Mouse (Mus musculus): Measurements from ENCODE around the gene Nrl. TPM values are rescaled to one million over a fixed set of nuclear protein-coding genes. Genes with fewer than 3 reads are reported as not detected.

Nrl gene
- polyA plus RNA-seq (2015; fragmentation: Nextera tagmentation; extraction: Ambion mirVana) = not detected in 2 replicates

DNA sequence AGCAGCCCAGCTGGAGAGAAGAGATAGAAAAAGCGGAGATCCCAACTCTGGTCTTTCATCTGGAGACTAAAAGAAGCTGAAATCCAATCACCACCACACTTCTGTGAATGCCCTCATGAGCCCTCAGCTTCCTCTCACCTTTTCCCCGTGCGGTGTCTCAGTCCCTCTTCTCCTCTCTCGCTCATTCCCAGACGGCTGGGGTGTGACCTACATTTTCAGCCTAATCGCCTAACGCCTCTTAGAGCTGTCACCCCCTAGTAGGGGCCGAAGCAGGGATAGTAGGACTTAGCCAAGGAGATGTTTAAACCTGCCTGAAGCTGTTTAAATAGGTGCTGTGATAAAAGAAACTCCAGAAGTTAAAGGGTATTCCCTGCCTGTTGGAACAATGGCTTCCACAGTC is at the start of gene Nrl:
Gene Nrl (minus strand): TSS at position 197 of the 400 bp plus-strand sequence.
- Histone ChIP-seq H3K36me3 (ENCODE audit: control insufficient read depth, insufficient read depth, low read length) (no peaks in the 10 kb centered on the region), H3K9ac (ENCODE audit: low read depth, low read length) (no peak within 1 kb of the TSS), H3K9me3 (ENCODE audit: control insufficient read depth, low read length) (no peaks in the 10 kb centered on the region), H3K27ac (ENCODE audit: low read length) (no peak within 1 kb of the TSS), H3K4me2 (ENCODE audit: low read depth, low read length) (no peak within 1 kb of the TSS), H3K27me3 (replicated peaks; ENCODE audit: control insufficient read depth, insufficient read depth, low read length) (peaks cover 34% of the 10 kb centered on the region), H3K4me3 (ENCODE audit: low read length) (no peak within 1 kb of the TSS), H3K4me1 (ENCODE audit: control insufficient read depth, insufficient read depth, low read length) (peaks cover 4% of the 10 kb centered on the region; the same call in 1 of the 2 replicates)
- no peak for ATAC-seq
- WGBS = 25% methylated on average over 8 of the region's 8 CpGs

DNA sequence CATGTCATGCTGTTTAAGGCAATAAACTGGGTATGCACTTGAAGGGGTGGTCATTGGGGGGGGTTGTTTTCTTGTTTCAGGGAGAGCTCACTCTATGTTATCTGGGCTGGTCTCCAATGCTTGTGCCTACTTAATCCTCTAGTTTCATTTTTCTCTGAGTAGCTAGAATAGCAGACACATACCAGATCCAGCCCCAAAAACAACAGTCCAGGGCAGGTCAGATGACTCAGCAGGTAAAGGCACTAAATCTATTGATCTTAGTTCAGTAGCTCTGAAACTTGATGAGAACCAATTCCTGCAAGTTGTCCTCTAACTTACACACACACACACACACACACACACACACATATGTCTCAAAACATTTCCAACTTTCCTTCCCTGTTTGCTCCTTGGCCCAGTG is 47.0 kb upstream of the Nrl start:
- Histone ChIP-seq H3K27me3 (replicated peaks; ENCODE audit: control insufficient read depth, insufficient read depth, low read length) (no peaks in the 10 kb centered on the region), H3K9me3 (ENCODE audit: control insufficient read depth, low read length) (no peaks in the 10 kb centered on the region), H3K36me3 (ENCODE audit: control insufficient read depth, insufficient read depth, low read length) (peaks cover 7% of the 10 kb centered on the region; the same call in 1 of the 2 replicates), H3K4me1 (ENCODE audit: control insufficient read depth, insufficient read depth, low read length) (0 out of 2 replicates have a peak, but pooled peaks cover 3% of the 10 kb centered on the region), H3K9ac (ENCODE audit: low read depth, low read length) (no peak overlapping the region), H3K4me3 (ENCODE audit: low read length) (no peak overlapping the region), H3K27ac (ENCODE audit: low read length) (no peak overlapping the region), H3K4me2 (ENCODE audit: low read depth, low read length) (no peak overlapping the region)
- no peak for ATAC-seq

DNA sequence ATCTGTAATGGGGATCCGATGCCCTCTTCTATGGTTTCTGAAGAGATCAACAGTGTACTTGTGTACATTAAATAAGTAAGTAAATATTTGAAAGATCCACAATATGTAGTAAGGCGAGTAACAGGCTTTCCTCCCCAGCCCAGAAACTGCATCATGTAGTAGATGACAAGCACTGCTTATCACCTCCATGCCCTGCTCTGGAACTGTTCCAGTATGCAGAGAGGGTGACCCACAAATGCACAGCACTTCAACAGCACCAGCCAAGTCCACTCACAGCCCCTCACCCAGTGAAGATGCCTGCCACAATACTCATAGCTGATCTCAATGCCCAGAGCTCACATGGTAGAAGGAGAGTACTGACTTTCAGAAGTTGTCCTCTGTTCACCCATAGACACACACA is 45.8 kb upstream of the Nrl start:
- WGBS = 80% methylated on average over 2 of the region's 2 CpGs
- Histone ChIP-seq H3K9ac (ENCODE audit: low read depth, low read length) (no peak overlapping the region), H3K4me1 (ENCODE audit: control insufficient read depth, insufficient read depth, low read length) (0 out of 2 replicates have a peak, but pooled peaks cover 3% of the 10 kb centered on the region), H3K27me3 (replicated peaks; ENCODE audit: control insufficient read depth, insufficient read depth, low read length) (no peaks in the 10 kb centered on the region), H3K4me3 (ENCODE audit: low read length) (no peak overlapping the region), H3K9me3 (ENCODE audit: control insufficient read depth, low read length) (no peaks in the 10 kb centered on the region), H3K4me2 (ENCODE audit: low read depth, low read length) (no peak overlapping the region), H3K36me3 (ENCODE audit: control insufficient read depth, insufficient read depth, low read length) (peaks cover 12% of the 10 kb centered on the region), H3K27ac (ENCODE audit: low read length) (no peak overlapping the region)
- no peak for ATAC-seq

DNA sequence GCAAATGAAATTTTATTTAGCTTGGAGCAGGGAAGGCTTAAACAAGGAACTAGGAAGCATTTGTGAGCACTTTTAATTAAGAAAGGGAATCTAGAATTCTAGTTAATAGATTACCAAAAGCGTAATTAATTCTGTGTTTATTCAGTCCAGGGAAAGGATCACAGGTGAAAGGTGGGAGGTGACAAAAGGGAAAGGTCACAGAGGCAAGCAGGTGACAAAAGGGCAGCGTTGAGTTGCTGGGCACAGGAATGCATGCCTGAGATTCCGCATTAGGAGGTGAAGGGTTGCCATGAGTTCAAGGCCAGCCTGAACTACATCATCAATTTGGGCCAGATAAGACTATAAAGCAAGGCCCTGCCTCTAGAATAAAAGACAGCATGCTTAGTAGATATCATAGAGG is 42.7 kb upstream of the Nrl start:
- Histone ChIP-seq H3K4me1 (ENCODE audit: control insufficient read depth, insufficient read depth, low read length) (no peaks in the 10 kb centered on the region), H3K4me2 (ENCODE audit: low read depth, low read length) (no peak overlapping the region), H3K36me3 (ENCODE audit: control insufficient read depth, insufficient read depth, low read length) (peaks cover 21% of the 10 kb centered on the region), H3K4me3 (ENCODE audit: low read length) (no peak overlapping the region), H3K27ac (ENCODE audit: low read length) (no peak overlapping the region), H3K9ac (ENCODE audit: low read depth, low read length) (no peak overlapping the region), H3K9me3 (ENCODE audit: control insufficient read depth, low read length) (no peaks in the 10 kb centered on the region), H3K27me3 (replicated peaks; ENCODE audit: control insufficient read depth, insufficient read depth, low read length) (no peaks in the 10 kb centered on the region)
- no peak for ATAC-seq
- WGBS = 83% methylated on average over 3 of the region's 3 CpGs

DNA sequence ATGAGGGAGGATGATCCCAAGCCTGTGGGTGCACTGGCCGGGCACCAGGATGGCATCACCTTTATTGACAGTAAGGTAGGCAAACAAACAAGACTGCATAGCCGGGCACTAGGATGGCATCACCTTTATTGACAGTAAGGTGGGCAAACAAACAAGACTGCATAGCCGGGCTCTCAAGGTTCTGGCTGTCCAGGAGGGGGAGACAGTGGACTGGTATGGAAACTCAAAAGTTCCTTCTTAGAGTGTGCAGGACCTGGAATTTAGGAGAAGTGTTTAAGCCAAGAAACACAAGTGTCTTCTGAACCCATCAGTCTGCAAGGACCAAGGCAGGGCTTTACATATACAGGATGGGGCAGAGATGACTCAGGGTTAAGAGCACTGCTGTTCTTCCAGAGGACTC is 41.0 kb upstream of the Nrl start:
- H3K4me2 ChIP-seq (ENCODE audit: low read depth, low read length) = no peak overlapping the region
- no peaks in the 10 kb centered on the region for H3K9me3 ChIP-seq (ENCODE audit: control insufficient read depth, low read length)
- WGBS = 63% methylated on average over 3 of the region's 3 CpGs
- no peaks in the 10 kb centered on the region for H3K27me3 ChIP-seq (replicated peaks; ENCODE audit: control insufficient read depth, insufficient read depth, low read length)
- H3K4me1 ChIP-seq (ENCODE audit: control insufficient read depth, insufficient read depth, low read length) = peaks cover 11% of the 10 kb centered on the region
- H3K4me3 ChIP-seq (ENCODE audit: low read length) = no peak overlapping the region
- H3K27ac ChIP-seq (ENCODE audit: low read length) = no peak overlapping the region
- H3K9ac ChIP-seq (ENCODE audit: low read depth, low read length) = no peak overlapping the region
- H3K36me3 ChIP-seq (ENCODE audit: control insufficient read depth, insufficient read depth, low read length) = peaks cover 21% of the 10 kb centered on the region
- no peak for ATAC-seq

DNA sequence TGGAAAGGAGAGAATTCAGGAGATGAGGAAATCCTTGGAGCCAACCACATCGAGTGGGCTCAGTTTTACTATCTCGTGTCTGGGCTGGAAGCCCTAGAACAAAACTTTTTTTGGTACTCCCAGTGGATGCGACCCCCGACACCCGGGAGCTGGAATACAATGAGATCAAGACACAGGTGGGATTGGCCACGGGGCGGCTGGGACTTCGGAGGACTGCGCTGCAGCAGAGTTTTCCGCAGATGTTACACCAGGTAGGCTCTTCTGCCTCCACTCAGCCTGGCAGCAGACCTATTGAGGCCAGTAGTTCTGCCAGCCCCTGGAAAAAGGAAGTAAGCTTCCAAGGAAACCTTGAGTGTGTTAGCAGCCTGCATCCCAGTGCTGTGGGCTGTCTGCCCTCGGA is 38.5 kb upstream of the Nrl start:
- H3K27ac ChIP-seq (ENCODE audit: low read length) = no peak overlapping the region
- no peak overlapping the region for H3K4me2 ChIP-seq (ENCODE audit: low read depth, low read length)
- WGBS = 93% methylated on average over 11 of the region's 11 CpGs
- no peaks in the 10 kb centered on the region for H3K27me3 ChIP-seq (replicated peaks; ENCODE audit: control insufficient read depth, insufficient read depth, low read length)
- no peak for ATAC-seq
- no peak overlapping the region for H3K9ac ChIP-seq (ENCODE audit: low read depth, low read length)
- no peaks in the 10 kb centered on the region for H3K9me3 ChIP-seq (ENCODE audit: control insufficient read depth, low read length)
- H3K36me3 ChIP-seq (ENCODE audit: control insufficient read depth, insufficient read depth, low read length) = peaks cover 15% of the 10 kb centered on the region; the same call in 1 of the 2 replicates
- no peak overlapping the region for H3K4me3 ChIP-seq (ENCODE audit: low read length)
- peaks cover 11% of the 10 kb centered on the region for H3K4me1 ChIP-seq (ENCODE audit: control insufficient read depth, insufficient read depth, low read length)

DNA sequence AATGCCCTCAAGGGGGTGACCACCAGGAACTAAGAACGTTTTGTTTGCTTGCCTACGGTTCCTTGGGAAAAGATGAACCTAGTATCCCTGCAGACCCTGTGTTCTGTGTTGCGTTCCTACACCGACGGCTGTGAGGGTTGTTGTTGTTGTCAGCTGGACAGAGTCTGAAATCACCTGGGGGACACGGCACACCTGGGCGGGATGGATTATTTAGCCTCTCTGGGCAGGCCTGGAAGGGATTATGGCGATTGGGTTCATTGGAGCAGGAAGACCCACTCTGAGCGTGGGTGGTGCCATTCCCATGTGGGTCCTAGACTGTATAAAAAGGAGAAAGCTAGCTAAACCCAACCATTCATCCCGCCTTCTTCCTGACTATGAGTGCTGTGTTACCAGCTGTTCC is 37.1 kb upstream of the Nrl start:
- no peak overlapping the region for H3K9ac ChIP-seq (ENCODE audit: low read depth, low read length)
- no peak for ATAC-seq
- H3K4me1 ChIP-seq (ENCODE audit: control insufficient read depth, insufficient read depth, low read length) = peaks cover 11% of the 10 kb centered on the region
- WGBS = 80% methylated on average over 10 of the region's 10 CpGs
- peaks cover 15% of the 10 kb centered on the region; the same call in 1 of the 2 replicates for H3K36me3 ChIP-seq (ENCODE audit: control insufficient read depth, insufficient read depth, low read length)
- no peaks in the 10 kb centered on the region for H3K9me3 ChIP-seq (ENCODE audit: control insufficient read depth, low read length)
- H3K27ac ChIP-seq (ENCODE audit: low read length) = no peak overlapping the region
- no peak overlapping the region for H3K4me2 ChIP-seq (ENCODE audit: low read depth, low read length)
- no peak overlapping the region for H3K4me3 ChIP-seq (ENCODE audit: low read length)
- H3K27me3 ChIP-seq (replicated peaks; ENCODE audit: control insufficient read depth, insufficient read depth, low read length) = no peaks in the 10 kb centered on the region

DNA sequence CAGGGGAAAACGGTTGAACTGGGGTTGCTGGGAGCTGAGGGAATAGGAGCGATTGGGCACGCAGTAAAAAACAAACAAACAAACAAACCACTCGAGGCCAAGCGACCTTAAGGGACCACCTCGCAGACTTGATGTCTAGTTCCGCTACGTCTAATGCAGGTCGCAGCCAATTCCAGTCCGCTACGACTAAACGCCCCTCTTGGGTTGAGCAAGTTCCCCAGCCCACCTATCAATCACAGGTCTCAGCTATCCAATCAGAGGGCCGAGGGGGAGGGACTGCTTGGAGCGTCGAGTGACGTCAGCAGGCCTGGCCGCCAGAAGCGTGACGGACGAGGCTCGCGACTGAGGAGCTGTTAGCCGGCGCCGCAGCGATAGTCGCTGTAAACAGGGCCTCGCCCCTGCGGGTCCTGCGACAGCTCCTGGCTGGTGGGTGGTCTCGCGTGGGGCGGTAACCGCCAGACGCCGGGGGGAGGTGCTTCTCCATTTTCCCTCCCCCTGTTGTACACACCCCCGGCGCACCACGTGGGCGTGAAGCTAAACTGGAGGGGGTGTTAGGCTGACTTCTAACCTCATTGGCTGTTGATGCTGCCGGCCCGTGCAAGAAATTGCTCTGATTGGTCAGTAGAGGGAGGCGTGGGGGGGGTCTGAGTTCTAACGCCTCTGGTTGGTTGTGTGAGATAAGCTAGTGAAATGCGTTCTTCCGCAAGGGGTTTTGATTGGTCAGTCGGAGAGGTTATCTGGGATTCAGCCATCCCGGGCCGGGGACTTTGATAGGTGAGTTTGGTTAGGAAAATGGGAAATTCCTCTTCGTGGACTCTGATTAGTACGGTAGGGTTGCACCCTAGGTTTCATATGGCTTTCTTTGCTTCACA is 35.7 kb upstream of the Nrl start, which contains the start of gene A730061H03Rik:
Gene A730061H03Rik (minus strand): TSS at position 205 of the 872 bp plus-strand sequence.
- Histone ChIP-seq H3K9ac (ENCODE audit: low read depth, low read length) (peak within 1 kb of the TSS; percentile 80), H3K4me1 (ENCODE audit: control insufficient read depth, insufficient read depth, low read length) (peaks cover 14% of the 10 kb centered on the region), H3K27me3 (replicated peaks; ENCODE audit: control insufficient read depth, insufficient read depth, low read length) (no peaks in the 10 kb centered on the region), H3K4me3 (ENCODE audit: low read length) (peak within 1 kb of the TSS; percentile 71), H3K4me2 (ENCODE audit: low read depth, low read length) (peak within 1 kb of the TSS; percentile 83), H3K9me3 (ENCODE audit: control insufficient read depth, low read length) (no peaks in the 10 kb centered on the region), H3K36me3 (ENCODE audit: control insufficient read depth, insufficient read depth, low read length) (peaks cover 9% of the 10 kb centered on the region; the same call in 1 of the 2 replicates), H3K27ac (ENCODE audit: low read length) (peak within 1 kb of the TSS; percentile 98)
- peak; percentile 94 for ATAC-seq
- WGBS = under 1% methylated on average over 51 of the region's 51 CpGs

DNA sequence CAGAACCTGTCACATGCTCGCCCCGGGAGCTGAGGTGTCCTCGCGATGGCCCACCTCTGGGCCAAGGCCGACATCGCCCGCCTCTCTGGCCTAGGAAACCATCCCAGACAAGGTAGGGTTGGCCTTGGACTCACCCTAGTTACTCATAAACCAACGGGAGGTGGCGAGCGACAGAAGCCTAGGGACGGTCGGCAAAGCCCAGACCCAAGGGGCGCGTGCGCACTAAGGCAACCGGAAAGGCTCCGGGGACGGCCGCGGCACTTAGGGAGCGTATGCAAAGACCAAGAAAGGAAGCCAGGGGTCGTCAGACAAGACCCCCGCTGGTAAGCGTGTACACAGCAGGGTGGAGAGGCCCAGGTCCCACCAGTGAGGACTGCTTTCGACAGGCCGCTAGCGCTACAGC is 35.0 kb upstream of the Nrl start, which contains the start of gene Dcaf11:
Gene Dcaf11 (plus strand): TSS at position 208 of the 403 bp plus-strand sequence.
- no peaks in the 10 kb centered on the region for H3K9me3 ChIP-seq (ENCODE audit: control insufficient read depth, low read length)

More for the DNA sequence above, 35.0 kb upstream of the Nrl start, which contains the start of gene Dcaf11:
- 0% methylated on average over 27 of the region's 27 CpGs for WGBS
- H3K4me1 ChIP-seq (ENCODE audit: control insufficient read depth, insufficient read depth, low read length) = peaks cover 14% of the 10 kb centered on the region
- H3K27ac ChIP-seq (ENCODE audit: low read length) = peak within 1 kb of the TSS; percentile 98
- ATAC-seq = peak; percentile 87
- H3K4me3 ChIP-seq (ENCODE audit: low read length) = peak within 1 kb of the TSS; percentile 71
- peak within 1 kb of the TSS; percentile 80 for H3K9ac ChIP-seq (ENCODE audit: low read depth, low read length)
- no peaks in the 10 kb centered on the region for H3K27me3 ChIP-seq (replicated peaks; ENCODE audit: control insufficient read depth, insufficient read depth, low read length)
- peaks cover 6% of the 10 kb centered on the region; the same call in 1 of the 2 replicates for H3K36me3 ChIP-seq (ENCODE audit: control insufficient read depth, insufficient read depth, low read length)
- peak within 1 kb of the TSS; percentile 83 for H3K4me2 ChIP-seq (ENCODE audit: low read depth, low read length)
